Mouse (Mus musculus) cerebellum, postnatal 10 days (tissue): Measurements from ENCODE around the gene Plin5.
A peak's percentile ranks its signal among the peaks of the same experiment; 100 is the strongest.

Experiments used
- DNase-seq, 2 experiments: peaks; one replicate each; pipeline ENCODE4 v3.0.0; 2021; ENCODE audit warnings: mixed read lengths in 2 of 2

Plin5 gene

DNA sequence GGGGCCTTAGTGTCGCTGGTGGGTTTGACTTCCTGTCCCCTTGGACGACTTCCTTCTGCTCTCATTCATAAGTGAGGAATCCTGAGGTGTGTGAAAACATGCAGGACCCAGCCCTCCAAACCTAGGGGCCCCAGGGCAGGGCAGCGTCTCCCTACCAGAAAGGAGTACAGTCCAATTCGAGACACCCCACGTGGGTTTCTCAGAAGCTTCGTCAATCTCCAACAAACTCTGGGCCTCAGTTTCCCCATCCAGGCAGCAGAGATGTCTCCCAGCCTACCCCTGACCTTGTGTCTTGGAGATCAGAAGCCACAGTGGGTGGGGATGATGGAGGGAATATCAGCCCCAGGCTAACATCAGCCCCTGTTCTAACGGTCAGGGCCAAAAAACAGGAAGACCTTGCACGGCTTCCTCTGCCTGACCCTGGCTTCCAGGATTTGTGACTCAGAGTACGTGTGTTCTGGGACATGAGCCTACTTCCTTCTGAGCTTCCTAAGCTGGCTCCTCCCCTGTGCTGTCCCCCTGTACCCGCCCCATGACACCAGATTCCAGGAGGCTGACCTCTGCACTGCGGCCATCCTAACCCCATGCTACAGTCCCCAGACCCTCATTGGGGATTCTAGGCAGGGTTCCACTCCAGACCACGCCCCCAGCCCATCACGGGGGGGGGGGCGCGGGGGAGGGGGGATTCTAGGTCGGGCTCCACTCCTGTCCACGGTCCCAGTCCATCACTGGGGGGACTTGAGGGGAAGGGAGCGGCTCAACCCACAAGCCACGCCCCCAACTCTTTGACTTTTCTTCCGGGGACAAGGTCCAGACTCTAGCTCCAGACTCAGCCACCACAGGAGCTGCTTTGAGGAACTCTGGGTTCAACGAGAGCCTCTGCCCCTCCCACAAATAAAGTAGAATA lies 16.3 kb upstream of the Plin5 start:
- no peak for DNase-seq

DNA sequence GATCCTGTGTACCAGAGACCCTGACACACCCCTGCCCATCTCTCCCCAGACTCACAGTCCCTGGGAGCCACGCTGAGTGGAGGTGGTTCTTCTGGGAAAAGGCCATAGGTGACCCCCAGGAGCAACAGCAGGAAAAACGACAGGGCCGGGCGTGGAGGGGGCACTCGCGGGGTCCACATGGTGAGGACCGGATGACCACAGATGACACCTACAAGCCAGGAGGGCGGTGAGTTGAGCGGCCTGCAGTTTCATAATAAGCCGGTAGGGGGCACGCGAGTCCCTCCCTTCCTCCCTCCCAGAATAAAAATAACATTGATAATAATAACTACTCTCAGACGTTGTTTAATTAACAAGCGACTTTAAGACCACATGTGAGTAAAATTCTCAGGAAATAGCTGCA lies 15.3 kb upstream of the Plin5 start:
- peak; percentile 82 to 89 for DNase-seq

DNA sequence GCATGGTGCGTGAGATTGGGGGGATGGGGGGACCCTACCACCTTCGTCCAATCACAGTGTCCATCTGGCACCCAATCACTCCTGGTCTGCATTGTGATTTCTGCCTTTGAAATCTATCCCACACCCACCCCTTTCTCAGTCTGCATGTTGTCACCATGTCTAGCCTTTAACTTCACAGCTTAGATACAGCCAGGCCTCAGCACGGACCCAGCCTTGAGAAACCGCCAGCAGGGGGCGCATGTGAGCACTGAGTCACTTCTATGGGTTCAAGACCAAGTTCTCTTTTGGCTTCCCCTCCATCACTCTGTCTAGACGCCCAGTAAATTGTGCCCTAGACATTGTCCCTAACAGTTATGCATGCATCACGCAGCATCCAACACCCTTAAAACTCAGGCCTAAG lies 14.4 kb upstream of the Plin5 start:
- peak; percentile 85 to 90 for DNase-seq

DNA sequence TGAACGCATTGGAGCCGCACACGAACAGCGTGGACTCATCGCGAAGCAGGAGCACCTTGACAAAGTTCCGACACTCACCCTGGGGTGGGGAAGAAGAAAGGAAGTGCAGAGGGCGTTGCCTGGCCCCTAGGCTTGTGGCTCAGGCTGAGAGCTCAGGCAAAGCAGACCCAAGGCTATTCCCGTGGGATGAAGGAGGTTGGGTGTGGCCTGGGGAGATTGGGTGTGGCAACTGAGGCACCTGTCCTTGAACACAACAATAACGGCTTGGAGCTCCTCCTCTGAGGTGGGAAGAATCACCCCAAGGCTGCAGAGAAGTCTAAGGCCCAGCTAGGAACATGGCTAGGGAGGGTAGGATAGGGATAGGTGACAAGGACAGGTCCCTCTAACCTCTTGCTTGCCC lies 13.7 kb upstream of the Plin5 start:
- DNase-seq = no peak

DNA sequence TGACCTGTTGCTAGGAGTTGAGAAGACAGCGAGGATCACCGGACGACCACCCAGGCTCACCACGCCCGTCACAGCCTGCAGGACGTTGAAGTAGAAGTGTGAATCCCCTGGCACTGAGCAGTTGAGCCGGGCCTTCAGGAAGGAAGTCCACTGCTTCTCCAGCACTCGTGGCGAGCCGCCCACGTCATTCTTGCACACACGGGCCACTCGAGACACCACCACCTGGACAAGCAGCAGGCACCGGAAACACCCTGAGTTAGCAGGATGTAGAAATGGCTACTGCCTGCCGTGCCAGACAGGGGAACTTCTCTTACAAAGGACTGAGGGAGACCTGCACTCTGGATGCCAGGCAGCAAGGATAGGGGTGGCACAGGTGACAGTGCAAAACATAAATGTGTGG lies 10.8 kb upstream of the Plin5 start:
- DNase-seq = no peak

DNA sequence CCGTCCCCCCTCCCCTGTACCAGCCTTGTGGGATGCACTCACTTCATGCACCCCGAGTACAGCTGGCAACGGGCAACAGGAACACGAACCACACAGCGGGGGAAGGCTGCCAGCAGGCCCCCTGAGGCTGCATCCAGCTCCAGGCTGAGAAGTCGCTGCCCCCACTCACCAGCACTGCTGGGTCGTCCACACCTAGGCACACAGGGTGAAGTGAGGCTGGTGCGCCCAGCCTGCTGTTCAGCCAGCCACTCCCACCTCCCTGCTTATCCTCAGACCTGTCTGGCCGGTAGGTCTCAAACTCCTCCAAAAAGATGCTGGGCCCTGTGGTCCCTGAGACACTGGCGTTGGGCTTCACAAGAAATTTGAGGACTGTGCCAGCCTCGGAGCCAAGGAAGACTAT lies 8.8 kb upstream of the Plin5 start:
- DNase-seq = no peak

DNA sequence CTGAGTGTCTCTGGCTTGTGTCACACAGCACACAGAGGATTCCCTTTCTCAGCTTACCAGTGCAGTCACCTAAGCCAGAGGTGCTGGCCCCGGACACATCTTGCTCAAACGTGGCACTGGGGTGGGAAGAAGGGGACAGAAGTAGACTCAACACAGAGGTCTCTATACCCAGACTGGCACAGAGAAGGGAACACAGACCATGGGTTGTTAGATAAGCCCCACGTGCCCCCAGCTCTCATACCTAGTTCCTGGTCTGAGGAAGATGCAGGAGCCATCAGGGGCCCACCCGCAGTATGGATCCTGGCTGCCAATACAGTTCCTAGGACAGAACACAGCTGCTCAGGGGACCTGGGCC lies 7.9 kb upstream of the Plin5 start:
- DNase-seq = no peak

DNA sequence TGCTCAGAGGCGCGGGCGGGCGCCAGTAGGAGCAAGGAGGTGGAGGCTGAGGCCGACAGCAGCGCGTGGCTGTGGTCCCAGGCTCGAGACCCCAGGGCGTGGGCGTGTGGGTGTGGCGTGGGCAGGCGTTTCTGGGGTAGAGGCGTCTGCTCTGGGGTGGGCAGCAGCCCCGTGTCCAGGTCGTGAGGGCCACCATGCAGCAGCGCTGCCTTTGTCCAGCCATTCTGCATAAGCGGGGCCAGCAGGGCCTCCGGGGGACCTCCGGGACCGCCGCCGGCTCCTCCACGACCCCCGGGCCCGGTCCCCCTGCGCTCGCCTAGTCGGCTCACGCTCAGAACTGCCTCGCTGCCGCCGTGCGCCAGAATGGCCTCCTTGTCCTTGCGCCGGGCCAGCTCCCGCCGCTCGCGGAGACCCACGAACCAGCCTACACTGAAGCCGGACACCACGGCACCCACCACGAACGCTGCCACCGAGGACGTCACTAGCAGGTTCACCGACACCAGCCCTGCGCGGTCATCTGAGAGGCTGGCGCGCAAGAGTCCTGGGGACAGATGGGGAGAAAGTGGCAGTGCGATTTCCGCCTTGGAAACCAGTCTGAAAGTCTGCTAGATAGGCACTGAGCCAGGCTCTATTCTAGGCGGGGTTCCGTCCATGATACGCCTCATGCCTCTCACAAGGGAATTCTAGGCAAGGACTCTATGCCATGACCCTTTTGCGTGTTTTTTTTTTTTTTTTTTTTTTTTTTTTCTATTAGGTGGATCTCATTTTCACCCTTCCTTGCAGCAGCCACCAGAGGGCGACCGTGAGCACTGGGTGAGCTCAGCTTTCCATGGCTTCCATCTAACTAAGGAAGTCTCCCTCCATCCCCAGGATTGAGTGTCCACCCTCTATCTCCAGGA lies 7.2 kb upstream of the Plin5 start:
- DNase-seq = peak; percentile 80 to 86

DNA sequence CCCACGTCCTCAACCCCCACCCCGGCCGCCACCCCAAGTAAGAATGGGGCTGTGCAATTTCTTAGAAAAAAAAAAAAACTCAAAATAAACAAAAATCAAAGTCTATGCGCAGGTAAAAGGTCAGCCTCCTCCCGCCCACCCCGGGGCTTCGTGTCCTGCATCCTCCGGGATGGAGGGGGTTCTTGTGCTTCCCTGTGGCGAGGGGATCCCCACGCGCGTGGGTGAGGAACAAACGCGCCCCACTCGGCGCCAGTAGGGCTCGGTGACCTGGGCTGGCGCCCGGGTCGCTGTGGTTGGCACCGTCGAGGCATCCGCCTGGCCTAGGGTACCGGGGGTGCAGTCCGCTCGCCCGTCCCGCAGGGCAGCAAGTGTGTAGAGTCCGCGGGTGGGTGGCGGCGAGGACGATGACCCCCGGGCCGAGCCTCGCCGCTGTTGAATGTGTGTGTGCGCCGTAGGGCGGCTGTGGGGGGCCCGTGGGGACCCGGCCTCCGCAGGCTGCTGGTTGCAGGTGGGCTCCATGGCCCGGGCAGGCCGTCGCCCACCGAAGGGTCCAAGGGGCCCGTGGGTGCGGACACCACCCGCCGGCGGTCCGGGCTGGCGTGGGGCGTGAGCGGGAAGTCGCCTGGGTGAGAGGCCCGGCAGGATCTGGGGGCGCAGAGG lies 6.4 kb upstream of the Plin5 start:
- DNase-seq = no peak

DNA sequence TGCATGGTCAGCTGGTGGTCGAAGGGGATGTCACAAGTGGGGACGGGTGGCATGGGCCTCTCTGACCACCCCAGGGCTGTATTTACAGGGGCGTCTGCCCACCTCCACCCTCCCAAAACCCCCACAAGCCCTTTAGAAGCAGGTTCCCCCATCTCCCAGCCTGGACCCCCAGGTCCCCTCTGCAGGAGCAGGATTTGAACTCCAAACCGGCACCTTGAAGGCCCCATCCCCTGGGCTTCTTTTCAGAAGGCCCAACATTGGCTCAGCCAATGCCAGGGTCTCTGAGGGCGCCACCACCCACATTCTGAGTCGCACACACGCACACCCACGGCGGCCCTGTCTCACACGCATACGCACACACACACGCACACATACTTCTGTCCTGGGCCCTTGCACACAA lies 5.8 kb upstream of the Plin5 start:
- DNase-seq = no peak

DNA sequence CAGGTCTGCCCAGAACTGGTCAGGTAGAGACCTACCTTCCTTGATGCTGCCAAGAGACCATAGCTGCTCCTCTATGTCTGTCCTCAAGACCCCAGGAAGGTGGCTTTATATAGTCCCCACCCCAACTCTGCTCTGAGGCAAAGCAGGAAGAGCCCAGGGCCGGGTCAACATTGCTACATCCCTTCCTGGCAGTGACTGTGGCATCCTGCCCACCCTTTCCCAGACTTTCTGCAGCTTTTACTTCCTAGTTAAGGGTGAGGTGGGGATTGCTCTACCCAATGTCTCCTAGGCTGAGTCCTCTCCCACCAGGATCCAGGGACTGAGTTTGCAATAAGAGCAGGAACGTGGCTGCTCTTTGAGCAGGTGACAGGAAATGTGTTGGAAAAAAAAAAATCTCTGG lies 4.4 kb upstream of the Plin5 start, which contains the start of gene Lrg1:
Lrg1 (minus strand) TSS at position 176 of the 400 bp plus-strand sequence.
- DNase-seq = no peak

DNA sequence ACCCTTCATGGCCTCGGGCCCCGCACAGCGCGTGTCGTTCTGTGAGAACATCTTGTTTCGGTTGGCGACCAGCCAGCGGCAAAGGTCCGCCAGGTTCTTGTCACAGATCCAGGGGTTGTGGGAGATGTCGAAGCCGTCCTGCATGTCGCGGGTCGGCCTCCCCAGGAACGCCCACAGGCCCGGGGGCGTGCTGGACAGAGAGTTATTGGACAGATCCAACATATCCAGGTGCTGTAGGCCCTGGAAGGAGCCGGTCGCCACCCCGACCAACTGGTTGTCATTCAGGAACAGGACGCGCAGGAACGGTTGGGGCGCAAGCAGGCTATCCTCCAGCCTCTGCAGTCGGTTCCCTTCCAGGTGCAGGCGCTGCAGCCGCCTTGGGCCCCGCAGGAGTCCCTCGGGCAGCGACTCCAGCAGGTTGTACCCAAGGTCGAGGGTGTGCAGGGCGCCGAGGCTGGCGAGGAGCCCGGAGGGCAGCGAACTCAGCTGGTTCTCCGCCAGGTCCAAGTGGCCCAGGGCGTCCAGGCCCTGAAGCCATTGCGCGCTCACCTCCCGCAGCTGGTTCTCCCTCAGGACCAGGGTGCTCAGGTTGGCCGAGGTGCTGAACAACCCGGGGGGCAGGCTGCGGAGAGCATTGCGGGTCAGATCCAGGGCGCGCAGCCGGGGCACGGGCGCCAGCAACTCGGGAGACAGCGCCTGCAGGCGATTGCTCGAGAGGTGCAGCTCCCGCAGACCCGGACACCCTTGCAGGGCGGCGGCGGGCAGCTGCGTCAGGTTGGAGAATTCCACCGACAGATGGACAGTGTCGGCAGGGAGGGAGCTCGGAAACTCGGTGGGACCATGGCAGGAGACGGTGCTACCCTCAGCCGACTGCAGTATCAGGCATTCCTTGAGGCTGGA lies 2.8 kb upstream of the Plin5 start:
- DNase-seq = peak; percentile 70 to 74

DNA sequence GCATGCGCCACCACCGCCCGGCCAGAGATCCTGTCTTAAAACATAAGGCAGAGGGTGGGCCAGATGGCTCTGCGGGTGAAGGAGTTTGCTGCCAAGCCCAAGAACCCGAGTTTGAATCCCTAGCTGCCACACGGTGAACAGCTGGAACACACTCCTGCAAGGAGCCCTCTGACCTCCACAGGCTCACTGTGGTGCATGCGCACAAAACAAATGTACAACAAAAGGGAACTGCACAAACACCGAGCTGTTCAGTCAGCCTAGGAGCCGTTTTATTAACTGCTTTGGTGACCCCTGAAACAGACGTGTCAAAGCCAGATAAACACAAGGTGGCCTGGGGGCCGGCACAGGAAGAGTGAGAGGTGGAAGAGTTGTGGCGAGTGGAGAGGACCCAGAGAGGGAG lies 2.0 kb upstream of the Plin5 start:
- no peak for DNase-seq

DNA sequence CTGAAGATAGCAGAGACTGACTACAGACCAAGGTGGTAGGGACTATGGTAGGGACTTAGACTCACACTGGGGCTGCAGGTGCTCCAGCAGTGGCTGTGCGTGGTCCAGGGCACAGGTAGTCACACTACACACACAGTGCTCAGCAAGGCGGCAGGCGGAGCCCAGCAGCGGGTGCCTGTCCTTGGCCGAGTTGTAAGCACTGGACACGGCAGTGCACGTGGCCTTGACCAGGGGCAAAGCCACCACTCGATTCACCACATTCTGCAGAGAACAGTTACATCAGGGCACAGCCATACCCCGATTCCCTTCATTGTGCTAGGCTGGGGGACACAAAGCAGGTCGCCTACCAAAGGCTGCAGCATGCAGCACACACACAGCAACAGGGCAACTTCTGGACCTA lies 1.2 kb downstream of the Plin5 start:
- DNase-seq = no peak

DNA sequence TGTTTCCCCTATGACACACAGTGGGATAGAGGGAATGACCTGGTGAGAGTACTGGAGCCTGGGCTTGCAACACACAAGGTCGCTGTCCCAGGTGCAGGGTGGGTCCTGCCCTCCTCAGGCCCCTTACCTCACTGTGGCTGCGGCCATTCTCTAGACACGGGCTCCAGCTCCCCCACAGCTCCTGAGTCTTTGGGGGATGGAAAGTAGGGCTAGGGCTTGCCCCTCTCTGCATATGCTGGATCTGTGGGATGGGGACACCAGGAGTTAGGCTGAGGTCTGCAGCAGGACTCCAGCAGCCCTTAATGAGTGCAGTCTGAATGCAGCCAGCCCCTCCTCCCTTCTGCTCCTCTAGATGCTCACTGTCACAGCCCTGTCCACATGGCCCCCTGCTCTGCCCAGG lies 4.7 kb downstream of the Plin5 start:
- no peak for DNase-seq

DNA sequence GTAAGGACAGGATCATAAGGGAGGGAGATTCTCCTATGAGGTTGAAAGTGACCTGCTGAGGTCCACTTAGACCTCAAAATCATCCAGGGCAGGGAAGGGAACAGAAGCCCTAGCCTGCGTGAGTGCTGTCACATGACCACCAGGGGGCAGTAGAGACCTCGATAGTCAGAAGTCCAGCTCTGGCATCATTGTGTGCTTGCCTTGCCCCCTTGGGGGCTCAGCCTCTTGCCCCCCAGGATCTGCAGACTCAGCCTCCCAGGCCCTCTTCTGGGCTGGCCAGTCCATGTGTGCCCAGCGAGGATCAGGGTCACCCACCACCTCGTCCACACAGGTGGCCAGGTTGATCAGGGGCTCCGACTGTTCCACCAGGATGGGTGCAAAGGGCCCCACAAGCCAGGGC lies 5.5 kb downstream of the Plin5 start:
- peak; percentile 85 to 93 for DNase-seq

DNA sequence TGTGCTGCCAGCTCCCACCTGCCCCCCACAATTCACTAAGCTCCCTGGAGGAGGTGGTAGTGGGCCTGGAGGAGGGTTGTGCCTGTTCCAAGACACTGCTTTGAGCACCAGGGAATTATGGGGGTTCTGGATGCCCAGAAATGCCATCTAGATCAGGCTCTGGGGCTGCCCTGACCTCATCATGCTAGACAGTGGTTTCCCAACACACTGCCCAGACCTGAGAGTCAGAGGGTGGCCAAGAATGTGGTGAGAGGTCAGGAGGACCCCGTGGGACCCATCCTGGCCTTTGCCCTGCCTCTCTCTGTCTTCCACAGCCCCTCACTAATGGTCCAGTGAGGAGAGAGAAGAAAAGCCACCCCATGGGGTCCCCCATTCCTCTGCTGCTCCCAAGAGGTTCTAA lies 6.4 kb downstream of the Plin5 start:
- DNase-seq = no peak

DNA sequence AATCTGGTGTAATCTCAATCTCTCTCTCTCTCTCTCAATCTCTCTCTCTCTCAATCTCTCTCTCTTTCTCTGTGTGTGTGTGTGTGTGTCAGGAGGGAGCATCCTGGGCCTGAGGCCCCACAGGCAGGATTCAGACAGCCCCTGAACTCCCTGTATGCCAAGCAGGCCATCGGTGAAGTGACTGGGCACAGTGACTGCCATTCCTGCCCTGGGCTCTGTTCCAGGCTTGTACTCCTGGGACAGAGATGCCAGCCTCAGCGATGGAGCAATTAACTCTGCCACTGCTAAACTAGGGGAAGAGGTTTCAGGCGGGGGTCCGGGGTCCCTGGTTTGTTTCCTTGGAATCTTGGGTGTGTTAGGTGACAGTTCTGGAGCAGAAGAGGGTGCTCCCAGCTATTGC lies 6.8 kb downstream of the Plin5 start:
- peak; percentile 79 to 84 for DNase-seq

DNA sequence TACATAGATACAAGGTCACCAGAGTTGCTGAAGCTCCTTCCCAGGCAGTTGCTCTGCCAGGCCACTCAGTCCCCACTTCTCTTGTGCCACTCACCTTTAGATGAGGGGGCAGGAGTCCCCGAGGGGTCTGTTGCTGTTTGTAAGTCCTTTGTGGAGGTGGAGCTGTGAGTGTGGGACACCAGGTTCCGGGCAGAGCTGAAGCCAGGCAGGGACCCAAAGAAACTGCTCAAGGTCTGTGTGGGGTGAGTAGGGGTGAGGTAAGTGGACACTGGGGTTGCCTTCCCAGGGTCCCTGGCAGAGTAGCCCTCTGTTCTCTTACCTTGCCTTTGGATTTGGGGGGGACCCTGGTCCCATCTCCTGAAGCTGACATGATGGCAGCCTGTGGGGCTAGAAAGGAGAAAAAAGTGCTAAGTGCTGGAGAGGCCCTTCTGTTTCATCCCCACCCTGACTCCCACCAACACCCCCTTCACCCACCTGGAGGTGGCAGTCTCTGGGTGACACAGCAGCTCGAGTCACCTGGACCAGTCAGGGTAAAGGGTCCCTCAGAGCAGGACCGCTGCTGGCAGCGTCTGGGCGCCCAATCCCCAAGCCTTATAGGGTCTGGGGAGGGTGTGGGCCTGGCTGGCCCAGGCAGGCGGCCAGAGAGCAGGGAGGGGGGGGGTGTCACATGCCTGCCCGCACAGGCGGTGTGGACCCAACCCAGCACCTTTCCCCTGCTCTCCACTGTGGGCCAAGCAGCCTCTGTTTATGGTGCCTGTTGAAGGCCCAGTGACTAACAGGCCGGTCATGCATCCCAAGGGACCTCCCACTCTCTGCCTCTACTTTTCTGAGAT lies 8.0 kb downstream of the Plin5 start, which contains the start of gene Plin4:
Plin4 (minus strand) TSS at position 585 of the 833 bp plus-strand sequence.
- DNase-seq = no peak

DNA sequence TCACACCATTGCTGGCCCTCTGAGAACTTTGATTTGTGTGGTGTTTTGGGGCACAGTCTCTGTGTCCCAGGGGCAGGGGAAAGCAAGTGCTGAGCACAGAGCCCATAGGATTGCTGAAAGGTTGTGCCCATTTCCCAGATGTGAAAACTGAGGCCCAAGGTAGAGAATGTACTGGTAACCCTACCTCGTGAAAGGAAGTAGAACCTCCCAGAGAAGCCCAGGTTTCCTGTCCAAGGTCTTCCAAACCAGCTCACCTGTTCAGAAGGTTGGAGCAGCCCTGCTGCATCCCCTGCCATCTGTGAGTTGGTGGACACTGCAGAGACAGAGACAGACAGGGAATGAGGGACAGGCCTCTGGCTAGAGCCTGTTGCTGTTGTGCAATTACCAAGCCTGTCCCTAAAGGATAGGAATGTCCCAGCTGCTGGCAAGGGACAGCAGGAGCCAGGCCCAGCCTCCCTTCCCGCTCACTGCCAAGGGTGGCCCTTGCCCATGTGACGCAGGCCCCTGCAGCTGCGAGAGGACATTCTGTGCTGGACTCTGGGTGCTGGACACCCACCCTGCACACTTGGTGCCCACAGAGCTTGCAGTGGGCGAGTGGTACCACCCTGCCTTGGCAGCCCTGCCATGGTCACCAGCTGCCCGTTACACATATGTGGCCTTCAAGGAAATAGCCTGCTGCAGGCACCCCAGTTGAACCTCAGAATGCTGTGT lies 8.9 kb downstream of the Plin5 start:
- no peak for DNase-seq

DNA sequence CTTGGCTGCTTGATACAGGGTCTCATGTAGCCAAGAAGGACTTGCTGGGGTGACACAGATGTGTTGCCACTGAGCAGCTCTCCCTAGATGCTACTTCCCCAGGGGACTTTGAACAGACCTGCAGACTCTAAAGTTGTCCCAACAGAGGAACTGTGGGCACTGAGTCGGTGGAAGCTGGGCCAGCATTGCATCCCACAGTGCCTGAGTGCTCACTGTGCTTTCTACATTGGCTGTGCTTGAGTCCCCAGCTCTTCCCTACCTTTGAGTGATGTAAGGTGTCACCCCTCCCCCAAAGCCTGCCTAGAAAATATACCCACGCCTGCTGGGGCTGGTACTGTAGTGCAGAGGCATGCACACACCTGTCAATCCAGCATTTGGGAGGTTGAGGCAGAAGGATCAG lies 9.7 kb downstream of the Plin5 start:
- DNase-seq = no peak
